Mouse (Mus musculus) ES-Bruce4 (cell line): ENCODE results near the gene Llph. TPM values are rescaled to one million over a fixed set of nuclear protein-coding genes. Genes with fewer than 3 reads are reported as not detected.

Source experiments
- H3K27ac ChIP-seq: 2 replicates; pipeline ENCODE4 v1.5.1; 2012; ENCODE audit warnings: low read length, inconsistent platforms; ENCODE audit not compliant: insufficient read depth
- H3K27me3 ChIP-seq: 2 replicates; pipeline ENCODE4 v1.6.1; 2012; ENCODE audit warnings: mild to moderate bottlenecking, low read length, inconsistent platforms; ENCODE audit not compliant: control insufficient read depth, poor library complexity, insufficient read depth, severe bottlenecking
- H3K36me3 ChIP-seq: 2 replicates; pipeline ENCODE4 v1.6.1; 2012; ENCODE audit warnings: inconsistent platforms, mild to moderate bottlenecking, low read length, moderate library complexity; ENCODE audit not compliant: control insufficient read depth, poor library complexity, insufficient read depth, severe bottlenecking
- H3K4me1 ChIP-seq: one replicate; pipeline ENCODE4 v1.8.1; 2011; ENCODE audit warnings: low read length; ENCODE audit not compliant: control insufficient read depth, insufficient read depth
- H3K4me3 ChIP-seq: 2 replicates; pipeline ENCODE4 v1.5.1; 2011; ENCODE audit warnings: low read depth, mild to moderate bottlenecking, low read length
- H3K9ac ChIP-seq: 2 replicates; pipeline ENCODE4 v1.6.1; 2012; ENCODE audit warnings: low read depth, mild to moderate bottlenecking, inconsistent platforms; ENCODE audit not compliant: poor library complexity, severe bottlenecking
- H3K9me3 ChIP-seq: replicated peaks from 2 replicates; pipeline ENCODE4 v1.6.1; 2012; ENCODE audit warnings: mild to moderate bottlenecking, low read length, inconsistent platforms; ENCODE audit not compliant: control insufficient read depth, poor library complexity, insufficient read depth, severe bottlenecking
- CTCF ChIP-seq: IDR thresholded peaks from one replicate; pipeline ENCODE4 v1.8.1; 2011; ENCODE audit warnings: low read depth, low read length
- EP300 ChIP-seq: IDR thresholded peaks from 2 replicates; pipeline ENCODE4 v1.6.1; 2011; ENCODE audit warnings: low read depth, low read length; ENCODE audit not compliant: insufficient read depth
- POLR2A ChIP-seq: IDR thresholded peaks from one replicate; pipeline ENCODE4 v1.8.1; 2011; ENCODE audit warnings: low read length; ENCODE audit not compliant: insufficient read depth
- polyA plus RNA-seq: library from polyadenylated mRNA; stranded (reverse); fragments of >200 nt; gene quantifications from 2 replicates; pipeline ENCODE4 v1.2.4, GENCODE M21; 2011; ENCODE audit warnings: low read depth; ENCODE audit not compliant: missing spikeins, insufficient read depth, insufficient read length

Llph gene
- polyA plus RNA-seq, 1 experiment: 62.6 TPM

DNA sequence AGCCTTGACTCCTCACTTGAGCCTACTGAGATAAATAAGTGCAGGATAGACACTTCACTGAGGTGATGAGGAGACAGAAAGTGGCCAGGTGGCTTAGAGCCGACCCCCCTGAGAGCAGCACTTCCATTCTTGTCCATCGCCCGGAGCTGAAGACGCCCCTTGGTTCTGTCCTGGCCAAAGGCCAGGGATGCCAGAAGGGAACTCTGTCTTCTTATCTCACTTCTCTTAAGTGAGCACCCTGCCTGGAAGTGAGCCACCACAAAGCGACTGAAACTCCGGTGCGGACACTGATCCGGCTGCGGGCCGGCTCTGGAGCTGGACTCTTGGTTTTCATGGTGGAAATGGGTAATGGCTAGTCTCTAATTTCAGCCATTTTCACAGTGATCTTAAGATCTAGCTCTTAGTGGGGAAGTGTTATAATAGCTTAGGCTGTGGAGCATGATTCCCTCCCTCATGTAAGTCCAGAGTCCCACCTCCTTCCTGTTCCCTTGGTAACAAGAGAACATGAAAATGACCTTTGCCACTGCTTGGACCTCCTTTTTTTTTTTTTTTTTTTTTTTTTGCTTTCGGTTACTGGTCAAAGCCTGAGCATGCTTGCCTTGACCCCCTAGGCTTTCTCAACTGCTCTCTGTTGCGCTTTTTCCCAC lies 52.7 kb downstream of the Llph start:
- no peaks in the 10 kb centered on the region for H3K9me3 ChIP-seq
- H3K9ac ChIP-seq: no peak overlapping the region
- no peaks in the 10 kb centered on the region for H3K36me3 ChIP-seq
- H3K4me1 ChIP-seq: no peaks in the 10 kb centered on the region
- TF ChIP-seq CTCF (no peak), POLR2A (no peak), EP300 (no peak)
- H3K27me3 ChIP-seq: no peaks in the 10 kb centered on the region; the same call in 1 of the 2 replicates
- H3K27ac ChIP-seq: no peak overlapping the region
- H3K4me3 ChIP-seq: no peak overlapping the region

DNA sequence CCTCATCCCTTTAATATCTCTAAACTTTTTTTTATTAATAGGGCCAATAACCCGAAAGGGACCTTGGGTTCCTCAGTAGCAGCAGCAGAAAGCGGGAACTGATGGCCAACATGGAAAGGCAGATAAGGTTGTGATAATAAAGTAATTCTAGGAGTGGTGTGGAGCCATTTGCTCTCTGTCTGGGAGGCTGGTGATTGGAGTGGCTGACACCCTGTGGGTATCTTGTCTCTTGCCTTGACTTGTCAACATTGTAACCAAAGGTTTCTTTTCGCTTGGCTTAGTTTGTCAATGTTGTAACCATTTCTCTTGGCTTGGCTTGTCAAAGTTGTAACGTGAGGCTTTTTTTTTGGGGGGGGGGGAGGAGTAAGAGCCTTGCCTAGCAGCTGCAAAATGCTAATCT lies 53.5 kb downstream of the Llph start:
- no peak overlapping the region for H3K27ac ChIP-seq
- H3K9ac ChIP-seq: no peak overlapping the region
- no peak for TF ChIP-seq EP300
- TF ChIP-seq CTCF: no peak
- TF ChIP-seq POLR2A: no peak

DNA sequence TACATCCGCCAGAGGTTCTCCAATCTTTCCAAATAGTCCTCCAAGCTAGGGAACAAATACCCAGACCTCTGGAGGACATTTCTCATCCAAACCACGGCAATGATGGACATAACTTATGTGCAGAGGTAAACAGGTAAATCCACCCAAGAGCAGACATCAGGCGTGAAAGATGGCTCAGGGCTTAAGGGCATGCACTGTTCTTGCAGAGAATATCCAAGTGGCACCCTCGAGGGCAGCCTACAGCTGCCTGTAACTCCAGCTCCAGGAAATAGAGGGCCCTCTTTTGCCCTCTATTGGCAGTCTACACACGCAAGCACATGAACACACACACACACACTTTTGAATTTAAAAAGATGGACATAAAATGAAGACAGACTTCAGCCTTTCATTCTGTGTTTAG lies 54.8 kb downstream of the Llph start:
- Histone ChIP-seq H3K27ac (no peak overlapping the region), H3K9me3 (no peaks in the 10 kb centered on the region), H3K27me3 (no peaks in the 10 kb centered on the region), H3K4me1 (no peaks in the 10 kb centered on the region), H3K36me3 (no peaks in the 10 kb centered on the region), H3K4me3 (no peak overlapping the region), H3K9ac (no peak overlapping the region)
- TF ChIP-seq EP300 (no peak), CTCF (no peak), POLR2A (no peak)

More for the DNA sequence above, 53.5 kb downstream of the Llph start:
- Histone ChIP-seq H3K36me3 (no peaks in the 10 kb centered on the region), H3K27me3 (no peaks in the 10 kb centered on the region; the same call in 1 of the 2 replicates), H3K9me3 (no peaks in the 10 kb centered on the region), H3K4me3 (no peak overlapping the region), H3K4me1 (no peaks in the 10 kb centered on the region)

Other genes starting within 250 kb of the Llph start
- 30.4 and 30.9 TPM in 2 replicates for gene Helb, start 114.1 kb upstream of the Llph start, polyA plus RNA-seq
- gene Tmbim4, start 25.5 kb upstream of the Llph start, polyA plus RNA-seq: 52.1 and 56.3 TPM in 2 replicates
- 10.3 and 12.1 TPM in 2 replicates for gene Irak3, start 24.9 kb upstream of the Llph start, polyA plus RNA-seq
- 37.2 and 40.7 TPM in 2 replicates for gene Hmga2, start 249.4 kb downstream of the Llph start, polyA plus RNA-seq